Mouse (Mus musculus) bone marrow macrophage, adult 2 months (primary cell): ENCODE measurements around the gene Fam83c.

ENCODE experiments used
- CTCF ChIP-seq: IDR thresholded peaks from 2 replicates; pipeline ENCODE4 v1.5.1; 2012; ENCODE audit warnings: low read depth, mild to moderate bottlenecking, low read length, moderate library complexity
- POLR2A ChIP-seq: IDR thresholded peaks from 2 replicates; pipeline ENCODE4 v1.6.1; 2012; ENCODE audit warnings: mild to moderate bottlenecking, low read depth, low read length, borderline replicate concordance

- TF ChIP-seq POLR2A, result no peak
- no peak for TF ChIP-seq CTCF
Observed at GRCm38 (mm10) chr2:155806548-155806947, 28.1 kb downstream of the Fam83c start.
